Mouse (Mus musculus): Measurements from ENCODE around the gene Tmem120a.

DNA sequence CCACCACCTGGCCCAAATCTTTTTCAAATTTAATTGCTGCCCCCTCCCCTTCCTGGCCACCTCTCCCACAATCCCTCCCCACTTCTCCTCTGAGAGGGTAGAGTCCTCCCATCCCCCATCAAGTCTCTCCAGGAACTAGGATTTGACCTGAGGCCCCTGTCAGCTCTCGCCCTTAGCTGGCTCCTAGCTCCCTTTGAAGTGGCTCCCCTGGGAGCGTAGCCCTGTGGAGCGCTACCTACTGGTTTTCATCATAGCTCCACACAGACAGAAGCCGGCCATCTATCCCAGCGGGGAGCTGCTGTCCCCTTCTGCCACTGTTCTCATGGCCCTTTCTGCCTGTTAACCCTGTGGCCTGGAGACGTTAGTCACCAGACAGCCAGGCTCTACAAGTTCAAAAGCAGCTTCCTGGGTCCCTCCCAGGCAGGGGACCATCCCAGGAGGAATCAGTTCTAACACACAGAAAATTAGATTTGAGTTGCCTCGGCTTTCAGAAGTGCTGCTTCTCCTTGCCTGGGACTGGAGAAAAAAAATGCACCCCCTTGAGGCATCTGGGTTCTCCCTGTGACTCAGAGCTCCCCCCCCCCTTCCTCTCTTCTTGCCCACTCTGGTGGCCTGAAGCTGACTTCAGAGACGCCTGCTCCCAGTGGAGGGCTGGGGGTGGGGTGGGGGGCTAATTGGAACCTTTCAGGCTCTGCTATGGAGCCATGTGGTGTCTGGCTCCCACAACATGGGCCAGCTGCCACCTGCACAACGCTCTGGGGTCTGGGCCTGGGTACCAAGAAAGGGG is 19.5 kb downstream of the Tmem120a start:
- TF ChIP-seq CTCF (IDR thresholded peaks at IDR 0.05; ENCODE audit: control insufficient read depth, insufficient read depth, low read length) (no peak), POLR2A (IDR thresholded peaks at IDR 0.05; ENCODE audit: borderline replicate concordance, control insufficient read depth, low read depth, low read length) (no peak)
